Comparison of ENCODE assay signal across 9 mouse cellular contexts in genomic region chr11:98447475-98447834, GRCm38 (mm10). TPM values are rescaled to one million over a fixed set of nuclear protein-coding genes. Genes with fewer than 3 reads are reported as not detected.
DNase-seq lines count a peak whose midpoint lies in the region; ATAC-seq and TF ChIP-seq lines count a peak whose summit lies in the region.
"Had no signal": no experiment of that assay in that cellular context is flagged by ENCODE, and none has a peak within 500 bp of the region (broad histone marks: within the 10 kb centered on the region; RNA-seq: fewer than 3 reads in every experiment).

No protein-coding gene starts in this region.

- H3K4me3 ChIP-seq in erythroblast, embryonic 14.5 days (replicated peaks) = peak overlapping the region; percentile 56
- H3K4me3 ChIP-seq in lung, embryonic 14.5 days (ENCODE audit: low read depth, low read length) = peak overlapping the region; percentile 45
- peak overlapping the region; percentile 27 for H3K4me3 ChIP-seq in limb, embryonic 12.5 days (replicated peaks)
- peak overlapping the region; percentile 72 for H3K4me3 ChIP-seq in small intestine, adult 2 months (ENCODE audit: low read depth, low read length)

- peak overlapping the region; percentile 56 for H3K4me2 ChIP-seq in lung, embryonic 14.5 days
- peak overlapping the region; percentile 44 for H3K4me2 ChIP-seq in limb, embryonic 12.5 days

- H3K4me1 ChIP-seq in erythroblast, embryonic 14.5 days (ENCODE audit: control insufficient read depth) = no peaks in the 10 kb centered on the region
- H3K4me1 ChIP-seq in lung, embryonic 14.5 days (ENCODE audit: insufficient read depth) = peaks cover 7% of the 10 kb centered on the region; the same call in 1 of the 2 replicates
- peaks cover 18% of the 10 kb centered on the region for H3K4me1 ChIP-seq in limb, embryonic 12.5 days (replicated peaks)
- H3K4me1 ChIP-seq in small intestine, adult 2 months (ENCODE audit: control insufficient read depth, insufficient read depth, insufficient read length, low read length) = peaks cover 21% of the 10 kb centered on the region; the same call in 1 of the 2 replicates

- no peak for TF ChIP-seq CTCF in lung, embryonic 14.5 days (IDR thresholded peaks at IDR 0.05; ENCODE audit: low read depth)
- no peak for TF ChIP-seq CTCF in small intestine, adult 2 months (IDR thresholded peaks at IDR 0.05; ENCODE audit: extremely low read depth, insufficient read length, insufficient replicate concordance, low read depth, low read length)

- H3K9ac ChIP-seq in lung, embryonic 14.5 days = peak overlapping the region; percentile 58
- H3K9ac ChIP-seq in limb, embryonic 12.5 days (replicated peaks) = 0 out of 2 replicates have a peak overlapping the region, but pooled peaks have one; percentile 8

- peaks cover 47% of the 10 kb centered on the region for H3K27me3 ChIP-seq in erythroblast, embryonic 14.5 days (ENCODE audit: control insufficient read depth)
- H3K27me3 ChIP-seq in lung, embryonic 14.5 days (ENCODE audit: insufficient read depth, low read length) = peaks cover 23% of the 10 kb centered on the region
- peaks cover 42% of the 10 kb centered on the region for H3K27me3 ChIP-seq in limb, embryonic 12.5 days
- H3K27me3 ChIP-seq in small intestine, adult 2 months (ENCODE audit: control insufficient read depth, insufficient read depth, low read length) = no peaks in the 10 kb centered on the region

- H3K9me3 ChIP-seq in erythroblast, embryonic 14.5 days (ENCODE audit: control insufficient read depth, low read length) = peaks cover 2% of the 10 kb centered on the region; the same call in 1 of the 2 replicates
- H3K9me3 ChIP-seq in lung, embryonic 14.5 days (ENCODE audit: low read depth, low read length) = no peaks in the 10 kb centered on the region
- no peaks in the 10 kb centered on the region for H3K9me3 ChIP-seq in limb, embryonic 12.5 days

- 8% methylated on average over 7 of the region's 7 CpGs for WGBS in lung, embryonic 14.5 days
- WGBS in limb, embryonic 12.5 days = 9% methylated on average over 7 of the region's 7 CpGs
- 9% methylated on average over 7 of the region's 7 CpGs for WGBS in small intestine, adult 2 months

- no peak for ATAC-seq in erythroblast, adult 5-6 weeks (replicated peaks; ENCODE audit: low FRiP score, poor library complexity, severe bottlenecking)
- no peak for ATAC-seq in lung, embryonic 14.5 days (ENCODE audit: insufficient read depth)
- ATAC-seq in limb, embryonic 12.5 days (ENCODE audit: insufficient number of reproducible peaks, insufficient read depth, low FRiP score, low TSS enrichment, low read depth) = no peak

- peaks cover 7% of the 10 kb centered on the region; the same call in 1 of the 2 replicates for H3K36me3 ChIP-seq in erythroblast, embryonic 14.5 days (ENCODE audit: control insufficient read depth)
- H3K36me3 ChIP-seq in lung, embryonic 14.5 days (ENCODE audit: insufficient read depth) = peaks cover 9% of the 10 kb centered on the region; the same call in 1 of the 2 replicates
- no peaks in the 10 kb centered on the region for H3K36me3 ChIP-seq in limb, embryonic 12.5 days
- H3K36me3 ChIP-seq in small intestine, adult 2 months (ENCODE audit: control insufficient read depth, insufficient read depth, low read length) = peaks cover 20% of the 10 kb centered on the region

- DNase-seq in lung, embryonic 14.5 days = no peak
- no peak for DNase-seq in lung, adult 18-20 months
- DNase-seq in cerebellum, adult 9-11 months = no peak
- no peak for DNase-seq in adrenal gland, postnatal 14 days
- DNase-seq: layer of hippocampus, adult 9-11 months had no signal

- H3K27ac ChIP-seq in lung, embryonic 14.5 days (ENCODE audit: low read depth) = peak overlapping the region; percentile 94
- H3K27ac ChIP-seq in limb, embryonic 12.5 days = no peak overlapping the region
- H3K27ac ChIP-seq in small intestine, adult 2 months (ENCODE audit: insufficient read depth, low read depth, low read length) = peak overlapping the region; percentile 91

- no peak for TF ChIP-seq POLR2A in small intestine, adult 2 months (IDR thresholded peaks at IDR 0.05; ENCODE audit: low read depth, low read length)

RNA-seq across cellular contexts. Expression of gene Grb7, which starts 1.3 kb away (rescaled TPM):
- polyA plus RNA-seq in erythroblast, embryonic 14.5 days (2012) = 0.11 and 0.13 TPM in 2 replicates
- not detected in 2 replicates for total RNA-seq in erythroblast, adult 5-6 weeks (2015; ENCODE audit: low replicate concordance)
- total RNA-seq in erythroblast, adult 5-6 weeks (2017; ENCODE audit: low replicate concordance) = not detected in 2 replicates
- polyA plus RNA-seq in lung, embryonic 14.5 days (2014; fragmentation: Nextera tagmentation; extraction: Ambion mirVana) = 39.4 and 43.0 TPM in 2 replicates
- polyA plus RNA-seq in limb, embryonic 12.5 days (2016; fragmentation: Nextera tagmentation; extraction: Ambion mirVana) = 5.1 and 5.4 TPM in 2 replicates
- 33.0 and 137 TPM in 2 replicates for polyA plus RNA-seq in small intestine, adult 2 months (2012; rRNA removed)
- 0.53 and 10.7 TPM in 2 replicates for total RNA-seq in adrenal gland, postnatal 14 days (2021)

RNA-seq across cellular contexts. Expression of gene Mien1, which starts 8.7 kb away (rescaled TPM):
- 3.1 and 4.4 TPM in 2 replicates for polyA plus RNA-seq in erythroblast, embryonic 14.5 days (2012)
- total RNA-seq in erythroblast, adult 5-6 weeks (2015; ENCODE audit: low replicate concordance) = 13.4 and 19.9 TPM in 2 replicates
- 1.4 and 3.9 TPM in 2 replicates for total RNA-seq in erythroblast, adult 5-6 weeks (2017; ENCODE audit: low replicate concordance)
- polyA plus RNA-seq in lung, embryonic 14.5 days (2014; fragmentation: Nextera tagmentation; extraction: Ambion mirVana) = 62.9 and 65.3 TPM in 2 replicates
- 74.4 and 79.8 TPM in 2 replicates for polyA plus RNA-seq in limb, embryonic 12.5 days (2016; fragmentation: Nextera tagmentation; extraction: Ambion mirVana)
- polyA plus RNA-seq in small intestine, adult 2 months (2012; rRNA removed) = 17.2 and 37.7 TPM in 2 replicates
- total RNA-seq in adrenal gland, postnatal 14 days (2021) = 70.4 and 74.3 TPM in 2 replicates

RNA-seq across cellular contexts. Expression of gene Erbb2, which starts 35.2 kb away (rescaled TPM):
- polyA plus RNA-seq in erythroblast, embryonic 14.5 days (2012) = 0.01 TPM in 1 of 2 replicates, not detected in the other
- total RNA-seq in erythroblast, adult 5-6 weeks (2015; ENCODE audit: low replicate concordance) = 0.21 TPM in 1 of 2 replicates, not detected in the other
- total RNA-seq in erythroblast, adult 5-6 weeks (2017; ENCODE audit: low replicate concordance) = 0.28 TPM in 1 of 2 replicates, not detected in the other
- polyA plus RNA-seq in lung, embryonic 14.5 days (2014; fragmentation: Nextera tagmentation; extraction: Ambion mirVana) = 42.7 and 46.5 TPM in 2 replicates
- polyA plus RNA-seq in limb, embryonic 12.5 days (2016; fragmentation: Nextera tagmentation; extraction: Ambion mirVana) = 40.8 and 45.7 TPM in 2 replicates
- polyA plus RNA-seq in small intestine, adult 2 months (2012; rRNA removed) = 40.2 and 105 TPM in 2 replicates
- total RNA-seq in adrenal gland, postnatal 14 days (2021) = 5.9 and 6.8 TPM in 2 replicates

RNA-seq across cellular contexts. Expression of gene Pgap3, which starts 47.2 kb away (rescaled TPM):
- polyA plus RNA-seq in erythroblast, embryonic 14.5 days (2012) = 0.91 and 1.1 TPM in 2 replicates
- total RNA-seq in erythroblast, adult 5-6 weeks (2015; ENCODE audit: low replicate concordance) = not detected in 2 replicates
- total RNA-seq in erythroblast, adult 5-6 weeks (2017; ENCODE audit: low replicate concordance) = 0.56 TPM in 1 of 2 replicates, not detected in the other
- polyA plus RNA-seq in lung, embryonic 14.5 days (2014; fragmentation: Nextera tagmentation; extraction: Ambion mirVana) = 10.9 and 11.6 TPM in 2 replicates
- polyA plus RNA-seq in limb, embryonic 12.5 days (2016; fragmentation: Nextera tagmentation; extraction: Ambion mirVana) = 7.9 and 9.7 TPM in 2 replicates
- polyA plus RNA-seq in small intestine, adult 2 months (2012; rRNA removed) = 26.0 and 52.1 TPM in 2 replicates
- total RNA-seq in adrenal gland, postnatal 14 days (2021) = 5.3 and 5.9 TPM in 2 replicates

Comparison
In these comparisons a context has a peak if more than half of its experiments do, and no peak if none do; other contexts are left out.
1. RNA of gene Erbb2, which starts 35.2 kb away (polyA plus RNA-seq): 40.2 to 105 TPM in small intestine, adult 2 months, 42.7 to 46.5 TPM in lung, embryonic 14.5 days and 40.8 to 45.7 TPM in limb, embryonic 12.5 days; 0.01 TPM in erythroblast, embryonic 14.5 days; every median in the first group is over 10 times any median in the second.
2. Peak in every context shown above with its lines, with median percentiles within 50 percentile points of each other: H3K4me3 ChIP-seq.